Mouse (Mus musculus) forebrain, embryonic 13.5 days (tissue): ENCODE results near the gene Prox1. TPM values are rescaled to one million over a fixed set of nuclear protein-coding genes. Genes with fewer than 3 reads are reported as not detected.

Source experiments
- ATAC-seq: fragments of 200-750 bp; cut with Nextera tagmentation; 2 replicates; pipeline ENCODE4 v1.8.0; 2017
- H3K27ac ChIP-seq: fragments of 300-500 bp; sonication (generic); 2 replicates; pipeline ENCODE4 v1.5.1; 2015; ENCODE audit warnings: inconsistent platforms, mild to moderate bottlenecking, moderate library complexity
- H3K27me3 ChIP-seq: fragments of 300-500 bp; sonication (generic); 2 replicates; pipeline ENCODE4 v1.6.1; 2015; ENCODE audit warnings: mild to moderate bottlenecking, inconsistent platforms
- H3K36me3 ChIP-seq: fragments of 300-500 bp; sonication (generic); 2 replicates; pipeline ENCODE4 v1.6.1; 2015; ENCODE audit warnings: mild to moderate bottlenecking, inconsistent platforms; ENCODE audit not compliant: poor library complexity, severe bottlenecking
- H3K4me1 ChIP-seq: fragments of 300-500 bp; sonication (generic); 2 replicates; pipeline ENCODE4 v1.6.1; 2015; ENCODE audit warnings: inconsistent platforms
- H3K4me2 ChIP-seq: fragments of 300-500 bp; sonication (generic); 2 replicates; pipeline ENCODE4 v1.6.1; 2015; ENCODE audit warnings: inconsistent platforms, mild to moderate bottlenecking, moderate library complexity
- H3K4me3 ChIP-seq: fragments of 300-500 bp; sonication (generic); 2 replicates; pipeline ENCODE4 v1.5.1; 2015; ENCODE audit warnings: mild to moderate bottlenecking, inconsistent platforms
- H3K9ac ChIP-seq: fragments of 300-500 bp; sonication (generic); 2 replicates; pipeline ENCODE4 v1.6.1; 2015; ENCODE audit warnings: mild to moderate bottlenecking, inconsistent platforms
- H3K9me3 ChIP-seq: fragments of 300-500 bp; sonication (generic); replicated peaks from 2 replicates; pipeline ENCODE4 v1.6.1; 2016; ENCODE audit warnings: inconsistent platforms
- WGBS: fragments of 180-500 bp; shearing (Covaris S2); methylation state at CpG from one replicate; pipeline ENCODE4 v1.1.7; 2015; 5-methylcytosine and 5-hydroxymethylcytosine counted together
- polyA plus RNA-seq: library from polyadenylated mRNA; unstranded; fragments of >200 nt; fragmentation: Nextera tagmentation; extraction: Ambion mirVana; gene quantifications from 2 replicates; pipeline ENCODE4 v1.2.1, GENCODE M21; 2015

Gene Prox1
- polyA plus RNA-seq, 1 experiment from 2014 or later: 10.9 TPM

GRCm38 (mm10) chr1:190190231-190190965 lies 19.9 kb upstream of the Prox1 start:
- 2% methylated on average over 10 of the region's 10 CpGs for WGBS
- H3K9me3 ChIP-seq: no peaks in the 10 kb centered on the region

GRCm38 (mm10) chr1:190189125-190189524 lies 18.6 kb upstream of the Prox1 start:
- H3K27ac ChIP-seq: no peak overlapping the region
- WGBS: 63% methylated on average over 2 of the region's 2 CpGs
- H3K36me3 ChIP-seq: no peaks in the 10 kb centered on the region
- H3K4me3 ChIP-seq: no peak overlapping the region
- no peaks in the 10 kb centered on the region for H3K9me3 ChIP-seq
- peaks cover 54% of the 10 kb centered on the region for H3K27me3 ChIP-seq
- peaks cover 26% of the 10 kb centered on the region for H3K4me1 ChIP-seq
- H3K4me2 ChIP-seq: no peak overlapping the region
- H3K9ac ChIP-seq: no peak overlapping the region
- no peak for ATAC-seq

More at GRCm38 (mm10) chr1:190190231-190190965, 19.9 kb upstream of the Prox1 start:
- Histone ChIP-seq H3K4me2 (peak overlapping the region; percentile 2; the same call in 1 of the 2 replicates), H3K36me3 (no peaks in the 10 kb centered on the region), H3K27ac (no peak overlapping the region), H3K4me1 (peaks cover 26% of the 10 kb centered on the region), H3K9ac (no peak overlapping the region), H3K4me3 (no peak overlapping the region), H3K27me3 (peaks cover 60% of the 10 kb centered on the region)
- ATAC-seq: peak; percentile 88; the same call in 1 of the 2 replicates

- no peak overlapping the region for H3K4me3 ChIP-seq
- H3K4me2 ChIP-seq: no peak overlapping the region
- no peak for ATAC-seq
- H3K27me3 ChIP-seq: peaks cover 36% of the 10 kb centered on the region
- 90% methylated on average over 4 of the region's 4 CpGs for WGBS
- H3K9ac ChIP-seq: no peak overlapping the region
- no peaks in the 10 kb centered on the region for H3K36me3 ChIP-seq
- no peaks in the 10 kb centered on the region for H3K9me3 ChIP-seq
- peaks cover 14% of the 10 kb centered on the region for H3K4me1 ChIP-seq
- H3K27ac ChIP-seq: no peak overlapping the region
Observed at GRCm38 (mm10) chr1:190186336-190186735, 15.8 kb upstream of the Prox1 start.

GRCm38 (mm10) chr1:190185284-190185683 lies 14.8 kb upstream of the Prox1 start:
- Histone ChIP-seq H3K4me3 (no peak overlapping the region), H3K4me1 (peaks cover 3% of the 10 kb centered on the region), H3K9me3 (no peaks in the 10 kb centered on the region), H3K27me3 (peaks cover 44% of the 10 kb centered on the region), H3K36me3 (no peaks in the 10 kb centered on the region), H3K4me2 (no peak overlapping the region), H3K27ac (no peak overlapping the region), H3K9ac (no peak overlapping the region)
- 84% methylated on average over 10 of the region's 10 CpGs for WGBS
- ATAC-seq: no peak

- 93% methylated on average over 4 of the region's 4 CpGs for WGBS
- no peak for ATAC-seq
- Histone ChIP-seq H3K9me3 (no peaks in the 10 kb centered on the region), H3K27me3 (peaks cover 46% of the 10 kb centered on the region), H3K36me3 (no peaks in the 10 kb centered on the region), H3K4me3 (no peak overlapping the region), H3K27ac (no peak overlapping the region), H3K4me1 (no peaks in the 10 kb centered on the region), H3K4me2 (no peak overlapping the region), H3K9ac (no peak overlapping the region)
Observed at GRCm38 (mm10) chr1:190183574-190183973, 13.1 kb upstream of the Prox1 start.

GRCm38 (mm10) chr1:190181765-190182164 lies 11.3 kb upstream of the Prox1 start:
- H3K27me3 ChIP-seq: peaks cover 49% of the 10 kb centered on the region
- H3K4me1 ChIP-seq: no peaks in the 10 kb centered on the region
- H3K36me3 ChIP-seq: no peaks in the 10 kb centered on the region
- no peaks in the 10 kb centered on the region for H3K9me3 ChIP-seq
- no peak overlapping the region for H3K27ac ChIP-seq
- H3K4me2 ChIP-seq: no peak overlapping the region
- H3K4me3 ChIP-seq: no peak overlapping the region
- 79% methylated on average over 7 of the region's 7 CpGs for WGBS
- no peak overlapping the region for H3K9ac ChIP-seq
- ATAC-seq: no peak

- no peak overlapping the region for H3K9ac ChIP-seq
- no peak overlapping the region for H3K4me2 ChIP-seq
- H3K9me3 ChIP-seq: no peaks in the 10 kb centered on the region
- no peaks in the 10 kb centered on the region for H3K36me3 ChIP-seq
- no peaks in the 10 kb centered on the region for H3K4me1 ChIP-seq
- no peak for ATAC-seq
- 34% methylated on average over 6 of the region's 6 CpGs for WGBS
- H3K27ac ChIP-seq: no peak overlapping the region
- peaks cover 50% of the 10 kb centered on the region for H3K27me3 ChIP-seq
- H3K4me3 ChIP-seq: no peak overlapping the region
Observed at GRCm38 (mm10) chr1:190180861-190181260, 10.3 kb upstream of the Prox1 start.

- Histone ChIP-seq H3K4me1 (peaks cover 35% of the 10 kb centered on the region), H3K9me3 (no peaks in the 10 kb centered on the region), H3K27me3 (peaks cover 84% of the 10 kb centered on the region), H3K9ac (no peak overlapping the region), H3K4me2 (no peak overlapping the region), H3K27ac (no peak overlapping the region), H3K4me3 (no peak overlapping the region), H3K36me3 (no peaks in the 10 kb centered on the region)
- 26% methylated on average over 3 of the region's 3 CpGs for WGBS
- ATAC-seq: no peak
Observed at GRCm38 (mm10) chr1:190176961-190177360, 6.4 kb upstream of the Prox1 start.

GRCm38 (mm10) chr1:190174671-190175661 lies 4.5 kb upstream of the Prox1 start:
- Histone ChIP-seq H3K27ac (no peak overlapping the region), H3K9ac (peak overlapping the region; percentile 65), H3K4me2 (peak overlapping the region; percentile 72), H3K4me3 (peak overlapping the region; percentile 38), H3K27me3 (peaks cover 80% of the 10 kb centered on the region), H3K9me3 (no peaks in the 10 kb centered on the region), H3K36me3 (no peaks in the 10 kb centered on the region), H3K4me1 (peaks cover 45% of the 10 kb centered on the region)
- ATAC-seq: no peak
- WGBS: 2% methylated on average over 65 of the region's 65 CpGs

- Histone ChIP-seq H3K9me3 (no peaks in the 10 kb centered on the region), H3K27ac (no peak overlapping the region), H3K4me3 (no peak overlapping the region), H3K4me1 (peaks cover 50% of the 10 kb centered on the region), H3K36me3 (no peaks in the 10 kb centered on the region), H3K27me3 (peaks cover 74% of the 10 kb centered on the region), H3K4me2 (peak overlapping the region; percentile 72), H3K9ac (no peak overlapping the region)
- 3% methylated on average over 13 of the region's 13 CpGs for WGBS
- ATAC-seq: no peak
Observed at GRCm38 (mm10) chr1:190174231-190174630, 3.7 kb upstream of the Prox1 start.

- Histone ChIP-seq H3K4me3 (0 out of 2 replicates have a peak overlapping the region, but pooled peaks have one; percentile 12), H3K9ac (no peak overlapping the region), H3K36me3 (no peaks in the 10 kb centered on the region), H3K9me3 (no peaks in the 10 kb centered on the region), H3K4me2 (peak overlapping the region; percentile 87; the same call in 1 of the 2 replicates), H3K27ac (no peak overlapping the region), H3K4me1 (peaks cover 57% of the 10 kb centered on the region), H3K27me3 (peaks cover 78% of the 10 kb centered on the region)
- WGBS: 1% methylated on average over 14 of the region's 16 CpGs
- no peak for ATAC-seq
Observed at GRCm38 (mm10) chr1:190173596-190173995, 3.1 kb upstream of the Prox1 start.

GRCm38 (mm10) chr1:190172979-190173461 lies 2.5 kb upstream of the Prox1 start:
- H3K4me1 ChIP-seq: peaks cover 62% of the 10 kb centered on the region
- 0 out of 2 replicates have a peak overlapping the region, but pooled peaks have one; percentile 43 for H3K9ac ChIP-seq
- no peak for ATAC-seq
- peaks cover 78% of the 10 kb centered on the region for H3K27me3 ChIP-seq
- peak overlapping the region; percentile 87 for H3K4me2 ChIP-seq
- H3K27ac ChIP-seq: no peak overlapping the region
- peak overlapping the region; percentile 27 for H3K4me3 ChIP-seq
- H3K36me3 ChIP-seq: no peaks in the 10 kb centered on the region
- WGBS: under 1% methylated on average over 24 of the region's 24 CpGs
- no peaks in the 10 kb centered on the region for H3K9me3 ChIP-seq
